Mouse (Mus musculus) embryonic facial prominence, embryonic 14.5 days (tissue): Measurements from ENCODE around the gene Bmpr1a. TPM values are rescaled to one million over a fixed set of nuclear protein-coding genes. Genes with fewer than 3 reads are reported as not detected.

Source experiments
- ATAC-seq: fragments of 200-750 bp; cut with Nextera tagmentation; 2 replicates; pipeline ENCODE4 v1.8.0; 2017; ENCODE audit warnings: low read depth, moderate number of reproducible peaks, moderate TSS enrichment
- DNase-seq: peaks from one replicate; pipeline ENCODE4 v3.0.0-alpha.2; 2015; ENCODE audit warnings: low spot score
- H3K27ac ChIP-seq: fragments of 300-500 bp; sonication (generic); replicated peaks from 2 replicates; pipeline ENCODE4 v1.5.1; 2014; ENCODE audit warnings: low read depth, mild to moderate bottlenecking, low read length, moderate library complexity
- H3K27me3 ChIP-seq: fragments of 300-500 bp; sonication (generic); replicated peaks from 2 replicates; pipeline ENCODE4 v1.6.1; 2014; ENCODE audit warnings: low read length; ENCODE audit not compliant: control insufficient read depth, insufficient read depth
- H3K36me3 ChIP-seq: fragments of 300-500 bp; sonication (generic); 2 replicates; pipeline ENCODE4 v1.6.1; 2014; ENCODE audit warnings: low read length, mixed read lengths; ENCODE audit not compliant: control insufficient read depth, insufficient read depth
- H3K4me1 ChIP-seq: fragments of 300-500 bp; sonication (generic); 2 replicates; pipeline ENCODE4 v1.6.1; 2014; ENCODE audit warnings: antibody characterized with exemption, low read length; ENCODE audit not compliant: control insufficient read depth, insufficient read depth
- H3K4me2 ChIP-seq: fragments of 300-500 bp; sonication (generic); 2 replicates; pipeline ENCODE4 v1.6.1; 2014; ENCODE audit warnings: low read depth, mild to moderate bottlenecking, low read length, moderate library complexity, mixed read lengths
- H3K4me3 ChIP-seq: fragments of 300-500 bp; sonication (generic); 2 replicates; pipeline ENCODE4 v1.5.1; 2014; ENCODE audit warnings: low read depth, mild to moderate bottlenecking, low read length
- H3K9ac ChIP-seq: fragments of 300-500 bp; sonication (generic); 2 replicates; pipeline ENCODE4 v1.6.1; 2014; ENCODE audit warnings: low read depth, mild to moderate bottlenecking, low read length, moderate library complexity, mixed read lengths
- H3K9me3 ChIP-seq: fragments of 300-500 bp; sonication (generic); 2 replicates; pipeline ENCODE4 v1.6.1; 2016; ENCODE audit warnings: low read length; ENCODE audit not compliant: control insufficient read depth
- WGBS: fragments of 180-500 bp; shearing (Covaris S2); extraction: QIAGEN DNeasy Blood & Tissue Kit; methylation state at CpG from one replicate; pipeline ENCODE4 v1.1.7; 2014; 5-methylcytosine and 5-hydroxymethylcytosine counted together
- polyA plus RNA-seq: library from polyadenylated mRNA; unstranded; fragments of >200 nt; fragmentation: Nextera tagmentation; extraction: Ambion mirVana; gene quantifications from 2 replicates; pipeline ENCODE4 v1.2.1, GENCODE M21; 2014

Gene Bmpr1a
- polyA plus RNA-seq, 1 experiment from 2014 or later: 65.0 TPM

GRCm38 (mm10) chr14:34502475-34503324, 441 bp downstream of the Bmpr1a start:
- WGBS: 0% methylated on average over 40 of the region's 115 CpGs
- Histone ChIP-seq H3K9me3 (no peaks in the 10 kb centered on the region), H3K27ac (peak overlapping the region; percentile 99), H3K4me2 (peak overlapping the region; percentile 65), H3K9ac (peak overlapping the region; percentile 100), H3K4me3 (peak overlapping the region; percentile 98), H3K4me1 (peaks cover 28% of the 10 kb centered on the region), H3K36me3 (no peaks in the 10 kb centered on the region), H3K27me3 (no peaks in the 10 kb centered on the region)
- DNase-seq (peak; percentile 95), ATAC-seq (peak; percentile 91)

- Histone ChIP-seq H3K9me3 (no peaks in the 10 kb centered on the region), H3K36me3 (no peaks in the 10 kb centered on the region), H3K27me3 (no peaks in the 10 kb centered on the region), H3K4me3 (peak overlapping the region; percentile 98), H3K4me1 (peaks cover 32% of the 10 kb centered on the region), H3K9ac (peak overlapping the region; percentile 100), H3K4me2 (peak overlapping the region; percentile 65), H3K27ac (peak overlapping the region; percentile 99)
- peak; percentile 55 for ATAC-seq
- peak; percentile 65 for DNase-seq
- under 1% methylated on average over 21 of the region's 77 CpGs for WGBS
These were observed 1.2 kb downstream of the Bmpr1a start for GRCm38 (mm10) chr14:34501804-34502474.

GRCm38 (mm10) chr14:34501447-34501803, 1.7 kb downstream of the Bmpr1a start:
- no peaks in the 10 kb centered on the region for H3K27me3 ChIP-seq
- under 1% methylated on average over 16 of the region's 16 CpGs for WGBS
- H3K36me3 ChIP-seq: no peaks in the 10 kb centered on the region
- peak overlapping the region; percentile 99 for H3K27ac ChIP-seq
- H3K4me1 ChIP-seq: peaks cover 36% of the 10 kb centered on the region
- H3K9me3 ChIP-seq: no peaks in the 10 kb centered on the region
- ATAC-seq (no peak), DNase-seq (peak; percentile 43)
- H3K9ac ChIP-seq: peak overlapping the region; percentile 100
- peak overlapping the region; percentile 65 for H3K4me2 ChIP-seq
- H3K4me3 ChIP-seq: peak overlapping the region; percentile 98

GRCm38 (mm10) chr14:34500309-34500708, 2.8 kb downstream of the Bmpr1a start:
- Histone ChIP-seq H3K36me3 (no peaks in the 10 kb centered on the region), H3K4me3 (peak overlapping the region; percentile 98), H3K9ac (peak overlapping the region; percentile 30; the same call in 1 of the 2 replicates), H3K27ac (no peak overlapping the region), H3K4me1 (peaks cover 46% of the 10 kb centered on the region), H3K4me2 (peak overlapping the region; percentile 65), H3K9me3 (no peaks in the 10 kb centered on the region), H3K27me3 (no peaks in the 10 kb centered on the region)
- WGBS: 8% methylated on average over 4 of the region's 4 CpGs
- no peak for ATAC-seq
- no peak for DNase-seq

GRCm38 (mm10) chr14:34499664-34500063, 3.5 kb downstream of the Bmpr1a start:
- WGBS: 52% methylated on average over 4 of the region's 4 CpGs
- Histone ChIP-seq H3K4me2 (peak overlapping the region; percentile 65), H3K27ac (no peak overlapping the region), H3K4me1 (peaks cover 46% of the 10 kb centered on the region), H3K9ac (no peak overlapping the region), H3K9me3 (no peaks in the 10 kb centered on the region), H3K36me3 (no peaks in the 10 kb centered on the region), H3K4me3 (no peak overlapping the region), H3K27me3 (no peaks in the 10 kb centered on the region)
- ATAC-seq (no peak), DNase-seq (no peak)

GRCm38 (mm10) chr14:34497346-34497745, 5.8 kb downstream of the Bmpr1a start:
- DNase-seq: no peak
- no peak for ATAC-seq
- 65% methylated on average over 3 of the region's 3 CpGs for WGBS
- Histone ChIP-seq H3K27ac (no peak overlapping the region), H3K9ac (no peak overlapping the region), H3K36me3 (no peaks in the 10 kb centered on the region), H3K4me1 (peaks cover 46% of the 10 kb centered on the region), H3K4me3 (no peak overlapping the region), H3K27me3 (no peaks in the 10 kb centered on the region), H3K4me2 (no peak overlapping the region), H3K9me3 (no peaks in the 10 kb centered on the region)

- no peak overlapping the region for H3K4me2 ChIP-seq
- H3K4me1 ChIP-seq: peaks cover 40% of the 10 kb centered on the region
- H3K36me3 ChIP-seq: no peaks in the 10 kb centered on the region
- DNase-seq (no peak), ATAC-seq (no peak)
- H3K27ac ChIP-seq: no peak overlapping the region
- H3K9me3 ChIP-seq: no peaks in the 10 kb centered on the region
- no peak overlapping the region for H3K4me3 ChIP-seq
- no peaks in the 10 kb centered on the region for H3K27me3 ChIP-seq
- no peak overlapping the region for H3K9ac ChIP-seq
- 86% methylated on average over 3 of the region's 3 CpGs for WGBS
These were observed 9.5 kb downstream of the Bmpr1a start for GRCm38 (mm10) chr14:34493682-34494081.

- no peak for DNase-seq
- no peak overlapping the region for H3K27ac ChIP-seq
- ATAC-seq: no peak
- 72% methylated on average over 2 of the region's 2 CpGs for WGBS
- no peaks in the 10 kb centered on the region for H3K9me3 ChIP-seq
- H3K4me2 ChIP-seq: no peak overlapping the region
- H3K27me3 ChIP-seq: no peaks in the 10 kb centered on the region
- H3K4me3 ChIP-seq: no peak overlapping the region
- no peak overlapping the region for H3K9ac ChIP-seq
- H3K4me1 ChIP-seq: peaks cover 30% of the 10 kb centered on the region
- H3K36me3 ChIP-seq: no peaks in the 10 kb centered on the region
These were observed 10.5 kb downstream of the Bmpr1a start for GRCm38 (mm10) chr14:34492688-34493087.
